Mouse (Mus musculus) midbrain, embryonic 16.5 days (tissue): ENCODE measurements around the gene 2610042L04Rik. TPM values are rescaled to one million over a fixed set of nuclear protein-coding genes. Genes with fewer than 3 reads are reported as not detected.
"Not testable (repeated sequence)": the region's sequence is repeated elsewhere in the genome, so short reads cannot be mapped to it uniquely, and the experiment has no call there.

Experiments
- ATAC-seq: fragments of 200-750 bp; cut with Nextera tagmentation; 2 replicates; pipeline ENCODE4 v1.8.0; 2017; ENCODE audit warnings: moderate TSS enrichment
- H3K27ac ChIP-seq: fragments of 300-500 bp; sonication (generic); 2 replicates; pipeline ENCODE4 v1.5.1; 2014; ENCODE audit warnings: mild to moderate bottlenecking, low read length, mixed read lengths
- H3K27me3 ChIP-seq: fragments of 300-500 bp; sonication (generic); 2 replicates; pipeline ENCODE4 v1.6.1; 2014; ENCODE audit warnings: low read depth, low read length, mixed read lengths; ENCODE audit not compliant: control insufficient read depth, insufficient read depth
- H3K36me3 ChIP-seq: fragments of 300-500 bp; sonication (generic); 2 replicates; pipeline ENCODE4 v1.6.1; 2014; ENCODE audit warnings: mild to moderate bottlenecking, low read length, moderate library complexity, mixed read lengths; ENCODE audit not compliant: control insufficient read depth, insufficient read depth
- H3K4me1 ChIP-seq: fragments of 300-500 bp; sonication (generic); 2 replicates; pipeline ENCODE4 v1.6.1; 2014; ENCODE audit warnings: mild to moderate bottlenecking, low read length, mixed read lengths; ENCODE audit not compliant: control insufficient read depth, insufficient read depth
- H3K4me2 ChIP-seq: fragments of 300-500 bp; sonication (generic); 2 replicates; pipeline ENCODE4 v1.6.1; 2014; ENCODE audit warnings: mild to moderate bottlenecking, low read length, mixed read lengths
- H3K4me3 ChIP-seq: fragments of 300-500 bp; sonication (generic); 2 replicates; pipeline ENCODE4 v1.5.1; 2014; ENCODE audit warnings: low read depth, mild to moderate bottlenecking, low read length, moderate library complexity, mixed read lengths
- H3K9ac ChIP-seq: fragments of 300-500 bp; sonication (generic); 2 replicates; pipeline ENCODE4 v1.6.1; 2014; ENCODE audit warnings: low read depth, low read length, mixed read lengths
- H3K9me3 ChIP-seq: fragments of 300-500 bp; sonication (generic); replicated peaks from 2 replicates; pipeline ENCODE4 v1.6.1; 2014; ENCODE audit warnings: mild to moderate bottlenecking, low read length, mixed read lengths; ENCODE audit not compliant: control insufficient read depth, poor library complexity, severe bottlenecking
- WGBS: fragments of 180-500 bp; shearing (Covaris S2); extraction: QIAGEN DNeasy Blood & Tissue Kit; methylation state at CpG from one replicate; pipeline ENCODE4 v1.1.7; 2014; 5-methylcytosine and 5-hydroxymethylcytosine counted together
- polyA plus RNA-seq: library from polyadenylated mRNA; unstranded; fragments of >200 nt; fragmentation: Nextera tagmentation; extraction: Ambion mirVana; gene quantifications from 2 replicates; pipeline ENCODE4 v1.2.1, GENCODE M21; 2015

Gene 2610042L04Rik
- 6.3 and 8.5 TPM in 2 replicates for polyA plus RNA-seq

GRCm38 (mm10) chr14:4334476-4335080, at the start of gene 2610042L04Rik:
2610042L04Rik (plus strand) TSS chr14:4334763.
- H3K4me1 ChIP-seq, H3K9me3 ChIP-seq, H3K27ac ChIP-seq, ATAC-seq, H3K27me3 ChIP-seq, H3K36me3 ChIP-seq: not testable (repeated sequence)
- Histone ChIP-seq H3K9ac (peak within 1 kb of the TSS; percentile 57), H3K4me3 (peak within 1 kb of the TSS; percentile 45), H3K4me2 (peak within 1 kb of the TSS; percentile 55)
- WGBS = 2% methylated on average over 7 of the region's 48 CpGs

- H3K27ac ChIP-seq, H3K27me3 ChIP-seq, H3K4me2 ChIP-seq, H3K4me3 ChIP-seq, ATAC-seq, H3K36me3 ChIP-seq, H3K9ac ChIP-seq, H3K9me3 ChIP-seq, H3K4me1 ChIP-seq: not testable (repeated sequence)
- no CpG with 5 or more reads among the region's 1 CpGs for WGBS
Measured at GRCm38 (mm10) chr14:4316983-4317382, 17.6 kb upstream of the 2610042L04Rik start, which contains the start of gene Gm3149. Gm3149 (plus strand) TSS chr14:4317283.

- not testable (repeated sequence) for H3K9ac ChIP-seq, ATAC-seq, H3K27me3 ChIP-seq, H3K36me3 ChIP-seq, H3K9me3 ChIP-seq, H3K27ac ChIP-seq, H3K4me3 ChIP-seq, H3K4me1 ChIP-seq
- 9% methylated on average over 7 of the region's 8 CpGs for WGBS
- H3K4me2 ChIP-seq = peak overlapping the region; percentile 25; the same call in 1 of the 2 replicates
Measured at GRCm38 (mm10) chr14:4335506-4335905, 943 bp downstream of the 2610042L04Rik start.

GRCm38 (mm10) chr14:4368991-4369390, 34.4 kb downstream of the 2610042L04Rik start:
- H3K4me1 ChIP-seq, H3K27me3 ChIP-seq, H3K4me2 ChIP-seq, H3K9ac ChIP-seq, H3K27ac ChIP-seq, H3K4me3 ChIP-seq, ATAC-seq, H3K9me3 ChIP-seq, H3K36me3 ChIP-seq: not testable (repeated sequence)
- 76% methylated on average over 3 of the region's 3 CpGs for WGBS

- H3K4me3 ChIP-seq = not testable (repeated sequence)
- 83% methylated on average over 3 of the region's 3 CpGs for WGBS
Measured at GRCm38 (mm10) chr14:4369691-4370090, 35.1 kb downstream of the 2610042L04Rik start.

GRCm38 (mm10) chr14:4377871-4378270, 43.3 kb downstream of the 2610042L04Rik start:
- not testable (repeated sequence) for H3K9ac ChIP-seq, H3K4me2 ChIP-seq, H3K36me3 ChIP-seq, H3K27ac ChIP-seq, ATAC-seq, H3K9me3 ChIP-seq, H3K4me3 ChIP-seq, H3K4me1 ChIP-seq, H3K27me3 ChIP-seq

More at GRCm38 (mm10) chr14:4369691-4370090, 35.1 kb downstream of the 2610042L04Rik start:
- ATAC-seq, H3K4me2 ChIP-seq, H3K4me1 ChIP-seq, H3K9me3 ChIP-seq, H3K9ac ChIP-seq, H3K27ac ChIP-seq, H3K36me3 ChIP-seq, H3K27me3 ChIP-seq: not testable (repeated sequence)

- H3K4me1 ChIP-seq, H3K9ac ChIP-seq, ATAC-seq, H3K36me3 ChIP-seq, H3K4me3 ChIP-seq, H3K4me2 ChIP-seq, H3K27ac ChIP-seq, H3K9me3 ChIP-seq, H3K27me3 ChIP-seq: not testable (repeated sequence)
Measured at GRCm38 (mm10) chr14:4385606-4386005, 51.0 kb downstream of the 2610042L04Rik start.

- not testable (repeated sequence) for H3K4me2 ChIP-seq, H3K27me3 ChIP-seq, H3K9ac ChIP-seq, H3K36me3 ChIP-seq, H3K4me1 ChIP-seq, H3K9me3 ChIP-seq, H3K4me3 ChIP-seq, ATAC-seq, H3K27ac ChIP-seq
- WGBS = 80% methylated on average over 2 of the region's 6 CpGs
Measured at GRCm38 (mm10) chr14:4392841-4393530, 58.4 kb downstream of the 2610042L04Rik start.

GRCm38 (mm10) chr14:4397226-4397625, 62.7 kb downstream of the 2610042L04Rik start, which contains the start of gene Gm3159:
Gm3159 (plus strand) TSS chr14:4397526.
- 60% methylated on average over 1 of the region's 3 CpGs for WGBS
- not testable (repeated sequence) for H3K4me2 ChIP-seq, H3K4me1 ChIP-seq, H3K27me3 ChIP-seq, ATAC-seq, H3K27ac ChIP-seq, H3K9me3 ChIP-seq, H3K9ac ChIP-seq, H3K4me3 ChIP-seq, H3K36me3 ChIP-seq
